Mouse (Mus musculus): ENCODE data around the gene Krtcap2. TPM values are rescaled to one million over a fixed set of nuclear protein-coding genes. Genes with fewer than 3 reads are reported as not detected.

Gene Krtcap2
- polyA plus RNA-seq, 1 experiment: 82.9 TPM

- no peak overlapping the region for H3K27ac ChIP-seq (ENCODE audit: insufficient read depth, low read length)
- 77% methylated on average over 13 of the region's 13 CpGs for WGBS
- DNase-seq: no peak
- H3K4me1 ChIP-seq (ENCODE audit: control insufficient read depth, insufficient read depth, low read length): no peaks in the 10 kb centered on the region; the same call in 1 of the 2 replicates
- TF ChIP-seq CTCF (IDR thresholded peaks at IDR 0.05; ENCODE audit: borderline replicate concordance, insufficient read depth, low read depth, low read length): no peak
- no peak for TF ChIP-seq POLR2A (IDR thresholded peaks at IDR 0.05; ENCODE audit: borderline replicate concordance, insufficient read depth, low read length)
- H3K4me3 ChIP-seq (replicated peaks; ENCODE audit: insufficient read depth, low read depth, low read length): no peak overlapping the region
- no peaks in the 10 kb centered on the region for H3K27me3 ChIP-seq (ENCODE audit: control insufficient read depth, insufficient read depth, low read length)
Measured at GRCm38 (mm10) chr3:89208075-89208657, 37.6 kb upstream of the Krtcap2 start.

GRCm38 (mm10) chr3:89208736-89209135 is 37.0 kb upstream of the Krtcap2 start:
- Histone ChIP-seq H3K4me3 (replicated peaks; ENCODE audit: insufficient read depth, low read depth, low read length) (no peak overlapping the region), H3K27me3 (ENCODE audit: control insufficient read depth, insufficient read depth, low read length) (no peaks in the 10 kb centered on the region), H3K27ac (ENCODE audit: insufficient read depth, low read length) (no peak overlapping the region), H3K4me1 (ENCODE audit: control insufficient read depth, insufficient read depth, low read length) (no peaks in the 10 kb centered on the region; the same call in 1 of the 2 replicates)
- TF ChIP-seq CTCF (IDR thresholded peaks at IDR 0.05; ENCODE audit: borderline replicate concordance, insufficient read depth, low read depth, low read length): no peak
- TF ChIP-seq POLR2A (IDR thresholded peaks at IDR 0.05; ENCODE audit: borderline replicate concordance, insufficient read depth, low read length): no peak
- DNase-seq: no peak
- 87% methylated on average over 6 of the region's 6 CpGs for WGBS

- 73% methylated on average over 7 of the region's 7 CpGs for WGBS
- no peaks in the 10 kb centered on the region for H3K27me3 ChIP-seq (ENCODE audit: control insufficient read depth, insufficient read depth, low read length)
Measured at GRCm38 (mm10) chr3:89209731-89210130, 36.0 kb upstream of the Krtcap2 start.

GRCm38 (mm10) chr3:89210162-89210561 is 35.6 kb upstream of the Krtcap2 start:
- 68% methylated on average over 13 of the region's 13 CpGs for WGBS
- Histone ChIP-seq H3K4me1 (ENCODE audit: control insufficient read depth, insufficient read depth, low read length) (no peaks in the 10 kb centered on the region), H3K4me3 (replicated peaks; ENCODE audit: insufficient read depth, low read depth, low read length) (no peak overlapping the region), H3K27ac (ENCODE audit: insufficient read depth, low read length) (no peak overlapping the region), H3K27me3 (ENCODE audit: control insufficient read depth, insufficient read depth, low read length) (no peaks in the 10 kb centered on the region)
- no peak for DNase-seq
- no peak for TF ChIP-seq POLR2A (IDR thresholded peaks at IDR 0.05; ENCODE audit: borderline replicate concordance, insufficient read depth, low read length)
- TF ChIP-seq CTCF (IDR thresholded peaks at IDR 0.05; ENCODE audit: borderline replicate concordance, insufficient read depth, low read depth, low read length): no peak

More at GRCm38 (mm10) chr3:89209731-89210130, 36.0 kb upstream of the Krtcap2 start:
- TF ChIP-seq CTCF (IDR thresholded peaks at IDR 0.05; ENCODE audit: borderline replicate concordance, insufficient read depth, low read depth, low read length) (no peak), POLR2A (IDR thresholded peaks at IDR 0.05; ENCODE audit: borderline replicate concordance, insufficient read depth, low read length) (no peak)
- no peak for DNase-seq
- H3K27ac ChIP-seq (ENCODE audit: insufficient read depth, low read length): no peak overlapping the region
- H3K4me1 ChIP-seq (ENCODE audit: control insufficient read depth, insufficient read depth, low read length): no peaks in the 10 kb centered on the region
- no peak overlapping the region for H3K4me3 ChIP-seq (replicated peaks; ENCODE audit: insufficient read depth, low read depth, low read length)

GRCm38 (mm10) chr3:89210731-89211130 is 35.0 kb upstream of the Krtcap2 start:
- Histone ChIP-seq H3K27me3 (ENCODE audit: control insufficient read depth, insufficient read depth, low read length) (no peaks in the 10 kb centered on the region), H3K4me1 (ENCODE audit: control insufficient read depth, insufficient read depth, low read length) (0 out of 2 replicates have a peak, but pooled peaks cover 2% of the 10 kb centered on the region), H3K27ac (ENCODE audit: insufficient read depth, low read length) (no peak overlapping the region), H3K4me3 (replicated peaks; ENCODE audit: insufficient read depth, low read depth, low read length) (no peak overlapping the region)
- TF ChIP-seq CTCF (IDR thresholded peaks at IDR 0.05; ENCODE audit: borderline replicate concordance, insufficient read depth, low read depth, low read length) (no peak), POLR2A (IDR thresholded peaks at IDR 0.05; ENCODE audit: borderline replicate concordance, insufficient read depth, low read length) (no peak)
- WGBS: 25% methylated on average over 7 of the region's 7 CpGs
- DNase-seq: no peak

- Histone ChIP-seq H3K4me1 (ENCODE audit: control insufficient read depth, insufficient read depth, low read length) (0 out of 2 replicates have a peak, but pooled peaks cover 2% of the 10 kb centered on the region), H3K27ac (ENCODE audit: insufficient read depth, low read length) (no peak overlapping the region), H3K4me3 (replicated peaks; ENCODE audit: insufficient read depth, low read depth, low read length) (peak overlapping the region; percentile 67), H3K27me3 (ENCODE audit: control insufficient read depth, insufficient read depth, low read length) (no peaks in the 10 kb centered on the region)
- WGBS: under 1% methylated on average over 69 of the region's 69 CpGs
- TF ChIP-seq CTCF (IDR thresholded peaks at IDR 0.05; ENCODE audit: borderline replicate concordance, insufficient read depth, low read depth, low read length): no peak
- peak; percentile 63; the same call in 1 of the 2 replicates for TF ChIP-seq POLR2A (IDR thresholded peaks at IDR 0.05; ENCODE audit: borderline replicate concordance, insufficient read depth, low read length)
- peak; percentile 88 to 89 for DNase-seq
Measured at GRCm38 (mm10) chr3:89213803-89214530, 31.8 kb upstream of the Krtcap2 start.

- Histone ChIP-seq H3K4me1 (ENCODE audit: control insufficient read depth, insufficient read depth, low read length) (0 out of 2 replicates have a peak, but pooled peaks cover 2% of the 10 kb centered on the region), H3K4me3 (replicated peaks; ENCODE audit: insufficient read depth, low read depth, low read length) (peak within 1 kb of the TSS; percentile 67), H3K27me3 (ENCODE audit: control insufficient read depth, insufficient read depth, low read length) (no peaks in the 10 kb centered on the region), H3K27ac (ENCODE audit: insufficient read depth, low read length) (no peak within 1 kb of the TSS)
- no peak for DNase-seq
- TF ChIP-seq POLR2A (IDR thresholded peaks at IDR 0.05; ENCODE audit: borderline replicate concordance, insufficient read depth, low read length): no peak
- TF ChIP-seq CTCF (IDR thresholded peaks at IDR 0.05; ENCODE audit: borderline replicate concordance, insufficient read depth, low read depth, low read length): no peak
- 4% methylated on average over 19 of the region's 19 CpGs for WGBS
Measured at GRCm38 (mm10) chr3:89214681-89215411, 30.9 kb upstream of the Krtcap2 start, which contains the start of gene Thbs3. Gene Thbs3, plus strand, starts transcription at chr3:89215180.
